Mouse (Mus musculus): ENCODE results near the gene Rnf216. TPM values are rescaled to one million over a fixed set of nuclear protein-coding genes. Genes with fewer than 3 reads are reported as not detected.
A peak's percentile ranks its signal among the peaks of the same experiment; 100 is the strongest.

Rnf216 gene
- total and polyA plus RNA-seq, 3 experiments, result 16.4 to 123 (median 30.8) TPM

- TF ChIP-seq RCOR1 (IDR thresholded peaks at IDR 0.05; ENCODE audit: low read depth, low read length) (peak; percentile 71), GATA1 (IDR thresholded peaks at IDR 0.05; ENCODE audit: low read depth, low read length) (peak; percentile 80), BHLHE40 (IDR thresholded peaks at IDR 0.05; ENCODE audit: borderline replicate concordance, low read depth, low read length) (no peak), SMC3 (IDR thresholded peaks at IDR 0.05; ENCODE audit: low read depth, low read length) (no peak), MAX (IDR thresholded peaks at IDR 0.05; ENCODE audit: low read length) (peak; percentile 17; the same call in 1 of the 2 replicates)
Measured at GRCm38 (mm10) chr5:143075987-143076386, 36.8 kb downstream of the Rnf216 start (continued).

GRCm38 (mm10) chr5:143069048-143069447 lies 43.7 kb downstream of the Rnf216 start:
- H3K4me3 ChIP-seq (ENCODE audit: control insufficient read depth in 1 of 2, insufficient read depth in 1 of 2, low read depth in 2 of 2, low read length in 2 of 2), result no peak overlapping the region
- TF ChIP-seq GATA1 (IDR thresholded peaks at IDR 0.05; ENCODE audit: low read depth, low read length), result 0 out of 2 replicates have a peak, but pooled peaks have one; percentile 9
- no peak for TF ChIP-seq TBP (IDR thresholded peaks at IDR 0.05; ENCODE audit: low read depth, low read length)
- H3K27ac ChIP-seq (ENCODE audit: control insufficient read depth, low read depth, low read length), result no peak overlapping the region
- H3K79me2 ChIP-seq (ENCODE audit: control insufficient read depth, insufficient read depth, low read length, poor library complexity), result no peaks in the 10 kb centered on the region
- H3K9me3 ChIP-seq (replicated peaks; ENCODE audit: insufficient read depth, low read length), result no peaks in the 10 kb centered on the region
- peak; percentile 16 for DNase-seq (ENCODE audit: low read depth, low spot score)
- no peak overlapping the region for H3K9ac ChIP-seq (ENCODE audit: control insufficient read depth, low read depth, low read length, poor library complexity, severe bottlenecking)
- no peaks in the 10 kb centered on the region for H3K27me3 ChIP-seq (ENCODE audit: control insufficient read depth in 1 of 2, insufficient read depth in 2 of 2, low read length in 2 of 2)
- H3K36me3 ChIP-seq (ENCODE audit: control insufficient read depth in 1 of 2, insufficient read depth in 2 of 2, low read length in 2 of 2), result peaks cover 29 to 33% of the 10 kb centered on the region in 2 experiments
- peaks cover 22 to 23% of the 10 kb centered on the region in 2 experiments for H3K4me1 ChIP-seq (ENCODE audit: control insufficient read depth in 1 of 2, insufficient read depth in 2 of 2, low read length in 2 of 2)

GRCm38 (mm10) chr5:143068382-143068781 lies 44.4 kb downstream of the Rnf216 start:
- Histone ChIP-seq H3K79me2 (ENCODE audit: control insufficient read depth, insufficient read depth, low read length, poor library complexity) (no peaks in the 10 kb centered on the region), H3K27ac (ENCODE audit: control insufficient read depth, low read depth, low read length) (no peak overlapping the region; the same call in 1 of the 2 replicates), H3K4me3 (ENCODE audit: control insufficient read depth in 1 of 2, insufficient read depth in 1 of 2, low read depth in 2 of 2, low read length in 2 of 2) (no peak overlapping the region), H3K36me3 (ENCODE audit: control insufficient read depth in 1 of 2, insufficient read depth in 2 of 2, low read length in 2 of 2) (peaks cover 25 to 33% of the 10 kb centered on the region in 2 experiments), H3K9me3 (replicated peaks; ENCODE audit: insufficient read depth, low read length) (no peaks in the 10 kb centered on the region), H3K9ac (ENCODE audit: control insufficient read depth, low read depth, low read length, poor library complexity, severe bottlenecking) (no peak overlapping the region), H3K4me1 (ENCODE audit: control insufficient read depth in 1 of 2, insufficient read depth in 2 of 2, low read length in 2 of 2) (peaks cover 22 to 23% of the 10 kb centered on the region in 2 experiments), H3K27me3 (ENCODE audit: control insufficient read depth in 1 of 2, insufficient read depth in 2 of 2, low read length in 2 of 2) (no peaks in the 10 kb centered on the region)
- no peak for TF ChIP-seq MAX (IDR thresholded peaks at IDR 0.05; ENCODE audit: low read length)
- no peak for TF ChIP-seq MYC (IDR thresholded peaks at IDR 0.05; ENCODE audit: low read depth, low read length)
- DNase-seq (ENCODE audit: low read depth, low spot score), result no peak

GRCm38 (mm10) chr5:143066551-143066958 lies 46.2 kb downstream of the Rnf216 start:
- peak; percentile 88 for DNase-seq (ENCODE audit: low read depth, low spot score)
- Histone ChIP-seq H3K4me3 (ENCODE audit: control insufficient read depth in 1 of 2, insufficient read depth in 1 of 2, low read depth in 2 of 2, low read length in 2 of 2) (no peak overlapping the region), H3K9me3 (replicated peaks; ENCODE audit: insufficient read depth, low read length) (no peaks in the 10 kb centered on the region), H3K9ac (ENCODE audit: control insufficient read depth, low read depth, low read length, poor library complexity, severe bottlenecking) (0 out of 2 replicates have a peak overlapping the region, but pooled peaks have one; percentile 4), H3K36me3 (ENCODE audit: control insufficient read depth in 1 of 2, insufficient read depth in 2 of 2, low read length in 2 of 2) (peaks cover 26 to 39% of the 10 kb centered on the region in 2 experiments), H3K27ac (ENCODE audit: control insufficient read depth, low read depth, low read length) (peak overlapping the region; percentile 59), H3K79me2 (ENCODE audit: control insufficient read depth, insufficient read depth, low read length, poor library complexity) (no peaks in the 10 kb centered on the region), H3K27me3 (ENCODE audit: control insufficient read depth in 1 of 2, insufficient read depth in 2 of 2, low read length in 2 of 2) (no peaks in the 10 kb centered on the region), H3K4me1 (ENCODE audit: control insufficient read depth in 1 of 2, insufficient read depth in 2 of 2, low read length in 2 of 2) (peaks cover 23 to 25% of the 10 kb centered on the region in 2 experiments)
- TF ChIP-seq NRF1 (IDR thresholded peaks at IDR 0.05; ENCODE audit: insufficient read depth, low read depth, low read length, poor library complexity, severe bottlenecking), result no peak
- TF ChIP-seq MXI1 (IDR thresholded peaks at IDR 0.05; ENCODE audit: low read depth, low read length), result peak; percentile 46; the same call in 1 of the 2 replicates
- TF ChIP-seq TAL1 (IDR thresholded peaks at IDR 0.05; ENCODE audit: low read length), result peak; percentile 63
- peak; percentile 58; the same call in 1 of the 2 replicates for TF ChIP-seq RCOR1 (IDR thresholded peaks at IDR 0.05; ENCODE audit: low read depth, low read length)
- TF ChIP-seq GABPA (IDR thresholded peaks at IDR 0.05; ENCODE audit: low read depth, low read length), result no peak
- TF ChIP-seq CTCF (IDR thresholded peaks at IDR 0.05 in 2 of 3, conservative IDR thresholded peaks at IDR 0.05 in 1 of 3; ENCODE audit: control insufficient read depth in 1 of 3, insufficient read depth in 1 of 3, low read depth in 2 of 3, low read length in 3 of 3, poor library complexity in 1 of 3, severe bottlenecking in 1 of 3), result peak; percentile 42 to 93 (median 77)
- TF ChIP-seq UBTF (IDR thresholded peaks at IDR 0.05; ENCODE audit: borderline replicate concordance, insufficient read depth, low read depth, low read length), result no peak
- TF ChIP-seq POLR2AphosphoS2 (IDR thresholded peaks at IDR 0.05; ENCODE audit: low read length), result no peak
- TF ChIP-seq TBP (IDR thresholded peaks at IDR 0.05; ENCODE audit: low read depth, low read length), result no peak
- peak; percentile 79 for TF ChIP-seq SMC3 (IDR thresholded peaks at IDR 0.05; ENCODE audit: low read depth, low read length)
- peak; percentile 42; the same call in 1 of the 2 replicates for TF ChIP-seq SIN3A (IDR thresholded peaks at IDR 0.05; ENCODE audit: low read length)
- no peak for TF ChIP-seq E2F4 (IDR thresholded peaks at IDR 0.05; ENCODE audit: borderline replicate concordance, low read depth, low read length)
- TF ChIP-seq CHD1 (IDR thresholded peaks at IDR 0.05; ENCODE audit: low read depth, low read length), result no peak
- no peak for TF ChIP-seq MYB (IDR thresholded peaks at IDR 0.05; ENCODE audit: low read depth, low read length)
- no peak for TF ChIP-seq POLR2A (IDR thresholded peaks at IDR 0.05; ENCODE audit: control insufficient read depth in 1 of 2, insufficient read depth in 1 of 2, low read depth in 1 of 2, low read length in 2 of 2, poor library complexity in 1 of 2)
- TF ChIP-seq GATA1 (IDR thresholded peaks at IDR 0.05; ENCODE audit: low read depth, low read length), result peak; percentile 94
- no peak for TF ChIP-seq ZKSCAN1 (IDR thresholded peaks at IDR 0.05; ENCODE audit: low read depth, low read length)
- 0 out of 2 replicates have a peak, but pooled peaks have one; percentile 6 for TF ChIP-seq MAZ (IDR thresholded peaks at IDR 0.05; ENCODE audit: low read depth, low read length)
- peak; percentile 90 for TF ChIP-seq ETS1 (IDR thresholded peaks at IDR 0.05; ENCODE audit: low read depth, low read length)
- no peak for TF ChIP-seq NELFE (IDR thresholded peaks at IDR 0.05; ENCODE audit: low read depth, low read length)
